Mouse (Mus musculus): Measurements from ENCODE around the gene Ing1. TPM values are rescaled to one million over a fixed set of nuclear protein-coding genes. Genes with fewer than 3 reads are reported as not detected.

Gene Ing1
- total RNA-seq, 2 experiments from 2014 or later: 29.3 to 30.3 TPM

- intact Hi-C loops (cut with DNase I): no loop called here
- DNase-seq: peak in 1 of 2 experiments; percentile 24
Measured at GRCm38 (mm10) chr8:11574911-11575603, 19.7 kb downstream of the Ing1 start.

GRCm38 (mm10) chr8:11575604-11576384 lies 20.4 kb downstream of the Ing1 start:
- peak in 1 of 2 experiments; percentile 38 for DNase-seq
- intact Hi-C loops (cut with DNase I): no loop called here

GRCm38 (mm10) chr8:11585513-11586373 lies 30.4 kb downstream of the Ing1 start:
- intact Hi-C loops (cut with DNase I): no loop called here
- DNase-seq: no peak

GRCm38 (mm10) chr8:11586374-11586745 lies 31.0 kb downstream of the Ing1 start:
- no peak for DNase-seq
- intact Hi-C loops (cut with DNase I): no loop called here

GRCm38 (mm10) chr8:11591837-11592236 lies 36.5 kb downstream of the Ing1 start:
- intact Hi-C loops (cut with DNase I): no loop called here
- no peak for DNase-seq

- intact Hi-C loops (cut with DNase I): no loop called here
- no peak for DNase-seq
Measured at GRCm38 (mm10) chr8:11592296-11592695, 36.9 kb downstream of the Ing1 start.

- DNase-seq: no peak
- intact Hi-C loops (cut with DNase I): no loop called here
Measured at GRCm38 (mm10) chr8:11593222-11593884, 38.0 kb downstream of the Ing1 start.

GRCm38 (mm10) chr8:11600301-11600951 lies 45.1 kb downstream of the Ing1 start:
- DNase-seq: no peak
- intact Hi-C loops (cut with DNase I): loop anchor here (5.0 kb wide), 3 partner anchors 38 to 93 kb away; no protein-coding TSS in a partner anchor

GRCm38 (mm10) chr8:11602006-11602680 lies 46.8 kb downstream of the Ing1 start:
- intact Hi-C loops (cut with DNase I): loop anchor here (5.0 kb wide), 3 partner anchors 40 to 95 kb away; no protein-coding TSS in a partner anchor
- peak; percentile 70 to 85 for DNase-seq

GRCm38 (mm10) chr8:11608848-11609247 lies 53.5 kb downstream of the Ing1 start:
- intact Hi-C loops (cut with DNase I): no loop called here

More at GRCm38 (mm10) chr8:11608848-11609247, 53.5 kb downstream of the Ing1 start:
- no peak for DNase-seq

Other genes starting within 250 kb of the Ing1 start
- 100 to 1,000 TPM; 697 to 713 TPM for gene Col4a2, start 242.8 kb upstream of the Ing1 start, total RNA-seq (2021)
- gene Col4a1, start 242.7 kb upstream of the Ing1 start, total RNA-seq (2021): 1,000 to 10,000 TPM; 1,260 to 1,378 TPM
- gene Rab20, start 76.9 kb upstream of the Ing1 start, total RNA-seq (2021): 10 to 100 TPM; 28.6 to 30.4 TPM
- 10 to 100 TPM; 40.2 to 41.7 TPM for gene Naxd, start 58.1 kb upstream of the Ing1 start, total RNA-seq (2021)
- gene Cars2, start 4.8 kb upstream of the Ing1 start, total RNA-seq (2021): 10 to 100 TPM; 35.1 to 35.9 TPM
- 10 to 100 TPM; 44.9 to 50.9 TPM for gene Ankrd10, start 80.2 kb downstream of the Ing1 start, total RNA-seq (2021)
- not detected for gene 1700016D06Rik, start 145.5 kb downstream of the Ing1 start, total RNA-seq (2021)
- 100 to 1,000 TPM; 174 to 190 TPM for gene Arhgef7, start 172.2 kb downstream of the Ing1 start, total RNA-seq (2021)

All from heart, postnatal 10 days (tissue).